Mouse (Mus musculus) midbrain, embryonic 11.5 days (tissue): ENCODE data around the gene Mettl15. TPM values are rescaled to one million over a fixed set of nuclear protein-coding genes. Genes with fewer than 3 reads are reported as not detected.

Experiments used
- ATAC-seq: fragments of 200-750 bp; cut with Nextera tagmentation; 2 replicates; pipeline ENCODE4 v1.8.0; 2017; ENCODE audit warnings: moderate TSS enrichment, moderate library complexity; ENCODE audit not compliant: low FRiP score
- DNase-seq: peaks from one replicate; pipeline ENCODE4 v3.0.0; 2015; ENCODE audit warnings: low spot score; ENCODE audit errors: missing footprints
- H3K27ac ChIP-seq: fragments of 300-500 bp; sonication (generic); 2 replicates; pipeline ENCODE4 v1.5.1; 2014; ENCODE audit warnings: low read depth, low read length
- H3K27me3 ChIP-seq: fragments of 300-500 bp; sonication (generic); 2 replicates; pipeline ENCODE4 v1.6.1; 2014; ENCODE audit warnings: mild to moderate bottlenecking, low read length, moderate library complexity, mixed read lengths; ENCODE audit not compliant: control insufficient read depth, insufficient read depth
- H3K36me3 ChIP-seq: fragments of 300-500 bp; sonication (generic); 2 replicates; pipeline ENCODE4 v1.6.1; 2014; ENCODE audit warnings: mild to moderate bottlenecking, low read length, moderate library complexity, mixed read lengths; ENCODE audit not compliant: control insufficient read depth, insufficient read depth
- H3K4me1 ChIP-seq: fragments of 300-500 bp; sonication (generic); 2 replicates; pipeline ENCODE4 v1.6.1; 2014; ENCODE audit warnings: low read length; ENCODE audit not compliant: control insufficient read depth, insufficient read depth
- H3K4me2 ChIP-seq: fragments of 300-500 bp; sonication (generic); 2 replicates; pipeline ENCODE4 v1.6.1; 2014; ENCODE audit warnings: mild to moderate bottlenecking, moderate library complexity
- H3K4me3 ChIP-seq: fragments of 300-500 bp; sonication (generic); 2 replicates; pipeline ENCODE4 v1.5.1; 2014; ENCODE audit warnings: low read depth, low read length
- H3K9ac ChIP-seq: fragments of 300-500 bp; sonication (generic); 2 replicates; pipeline ENCODE4 v1.6.1; 2014; ENCODE audit warnings: low read length
- H3K9me3 ChIP-seq: fragments of 300-500 bp; sonication (generic); 2 replicates; pipeline ENCODE4 v1.6.1; 2016; ENCODE audit warnings: low read length; ENCODE audit not compliant: control insufficient read depth
- WGBS: fragments of 180-500 bp; shearing (Covaris S2); extraction: QIAGEN DNeasy Blood & Tissue Kit; methylation state at CpG from one replicate; pipeline ENCODE4 v1.1.7; 2014; 5-methylcytosine and 5-hydroxymethylcytosine counted together
- polyA plus RNA-seq: library from polyadenylated mRNA; unstranded; fragments of >200 nt; fragmentation: Nextera tagmentation; extraction: Ambion mirVana; gene quantifications from 2 replicates; pipeline ENCODE4 v1.2.1, GENCODE M21; 2014

Mettl15 gene
- polyA plus RNA-seq, 1 experiment from 2014 or later = 15.5 TPM

DNA sequence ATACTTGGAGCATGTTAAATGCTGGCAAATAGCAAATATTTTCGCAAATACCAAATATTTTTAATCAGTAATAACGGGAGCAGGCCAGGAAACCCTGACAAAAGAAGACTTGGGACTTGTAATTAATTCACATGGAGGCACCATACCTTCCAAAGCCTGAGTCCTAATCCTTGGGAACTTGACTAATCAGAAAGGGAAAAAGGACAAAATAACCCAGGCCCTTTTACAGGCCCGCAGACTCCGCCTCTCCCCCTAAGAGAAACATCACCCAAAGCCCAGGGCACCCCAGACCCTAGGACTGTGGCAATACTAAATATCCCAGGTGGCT is 312 bp downstream of the Mettl15 start:
- Histone ChIP-seq H3K4me1 (peaks cover 8% of the 10 kb centered on the region; the same call in 1 of the 2 replicates), H3K27ac (no peak overlapping the region), H3K9ac (peak overlapping the region; percentile 43; the same call in 1 of the 2 replicates), H3K4me2 (peak overlapping the region; percentile 60), H3K36me3 (no peaks in the 10 kb centered on the region), H3K27me3 (no peaks in the 10 kb centered on the region), H3K4me3 (peak overlapping the region; percentile 71), H3K9me3 (no peaks in the 10 kb centered on the region)
- ATAC-seq = no peak
- DNase-seq = no peak
- WGBS = 6% methylated on average over 4 of the region's 4 CpGs

- Histone ChIP-seq H3K9ac (peak overlapping the region; percentile 62), H3K27me3 (no peaks in the 10 kb centered on the region), H3K9me3 (no peaks in the 10 kb centered on the region), H3K36me3 (no peaks in the 10 kb centered on the region), H3K27ac (no peak overlapping the region), H3K4me1 (peaks cover 8% of the 10 kb centered on the region; the same call in 1 of the 2 replicates), H3K4me3 (peak overlapping the region; percentile 46), H3K4me2 (peak overlapping the region; percentile 55)
- DNase-seq = peak; percentile 95
- under 1% methylated on average over 16 of the region's 16 CpGs for WGBS
- ATAC-seq = no peak
Observed at GRCm38 (mm10) chr2:109278036-109278435, 2.5 kb downstream of the Mettl15 start.

DNA sequence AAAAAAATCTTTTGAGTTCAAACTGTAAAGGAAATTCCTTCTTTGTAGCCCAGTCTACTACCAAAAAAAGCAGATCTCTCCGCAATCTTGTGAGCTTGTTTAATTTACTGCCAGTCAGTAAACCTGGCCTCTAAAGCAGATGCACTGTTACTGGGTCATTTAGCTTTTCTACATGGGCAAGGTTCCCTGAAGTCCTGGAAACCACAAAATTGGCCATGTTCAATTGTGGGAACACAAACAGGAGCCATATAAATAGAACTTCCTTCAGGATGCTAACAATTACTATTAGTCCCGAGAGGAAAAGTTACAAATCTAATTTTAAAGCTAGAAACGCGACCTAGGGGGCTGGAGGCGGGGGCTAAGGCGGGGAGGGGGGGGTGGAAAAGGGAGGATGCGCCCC is 3.0 kb downstream of the Mettl15 start:
- no peaks in the 10 kb centered on the region for H3K27me3 ChIP-seq
- H3K4me2 ChIP-seq = peak overlapping the region; percentile 55
- H3K4me3 ChIP-seq = peak overlapping the region; percentile 46
- DNase-seq (peak; percentile 92), ATAC-seq (no peak)
- H3K27ac ChIP-seq = no peak overlapping the region
- no peaks in the 10 kb centered on the region for H3K36me3 ChIP-seq
- WGBS = 10% methylated on average over 7 of the region's 7 CpGs
- peaks cover 8% of the 10 kb centered on the region; the same call in 1 of the 2 replicates for H3K4me1 ChIP-seq
- H3K9ac ChIP-seq = peak overlapping the region; percentile 62
- no peaks in the 10 kb centered on the region for H3K9me3 ChIP-seq

- 97% methylated on average over 1 of the region's 1 CpGs for WGBS
- no peak overlapping the region for H3K4me2 ChIP-seq
- ATAC-seq = no peak
- no peak for DNase-seq
- H3K27me3 ChIP-seq = no peaks in the 10 kb centered on the region
- no peaks in the 10 kb centered on the region for H3K36me3 ChIP-seq
- no peak overlapping the region for H3K27ac ChIP-seq
- H3K4me1 ChIP-seq = 0 out of 2 replicates have a peak, but pooled peaks cover 2% of the 10 kb centered on the region
- H3K4me3 ChIP-seq = no peak overlapping the region
- H3K9me3 ChIP-seq = no peaks in the 10 kb centered on the region
- H3K9ac ChIP-seq = no peak overlapping the region
Observed at GRCm38 (mm10) chr2:109273098-109273497, 7.5 kb downstream of the Mettl15 start.

DNA sequence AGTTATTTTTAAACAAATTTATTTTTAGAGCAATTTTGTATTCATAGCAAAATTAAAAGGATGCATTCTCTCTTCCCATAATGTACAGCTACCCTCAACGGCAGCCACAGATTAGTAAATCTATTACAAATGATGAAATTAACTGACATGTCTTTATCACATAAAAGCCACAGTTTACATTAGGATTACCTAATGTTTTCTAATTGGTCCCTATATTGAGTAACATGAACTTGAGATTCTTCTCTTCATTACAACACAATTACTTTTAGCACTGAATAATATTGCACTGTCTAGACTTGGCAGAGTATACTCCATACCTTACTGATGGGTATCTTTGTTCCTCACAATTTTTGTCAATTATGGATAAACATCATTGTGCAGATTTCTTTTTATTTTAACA is 17.8 kb downstream of the Mettl15 start:
- H3K27ac ChIP-seq = no peak overlapping the region
- no peaks in the 10 kb centered on the region for H3K9me3 ChIP-seq
- H3K4me2 ChIP-seq = no peak overlapping the region
- no peak for DNase-seq
- WGBS = 93% methylated on average over 1 of the region's 1 CpGs
- no peaks in the 10 kb centered on the region for H3K4me1 ChIP-seq
- H3K4me3 ChIP-seq = no peak overlapping the region
- H3K36me3 ChIP-seq = no peaks in the 10 kb centered on the region
- H3K27me3 ChIP-seq = no peaks in the 10 kb centered on the region
- no peak for ATAC-seq
- no peak overlapping the region for H3K9ac ChIP-seq

GRCm38 (mm10) chr2:109241947-109242346 is 38.6 kb downstream of the Mettl15 start:
- WGBS = 61% methylated on average over 3 of the region's 3 CpGs
- H3K4me2 ChIP-seq = no peak overlapping the region
- ATAC-seq (no peak), DNase-seq (no peak)
- no peak overlapping the region for H3K27ac ChIP-seq
- H3K9me3 ChIP-seq = no peaks in the 10 kb centered on the region
- H3K36me3 ChIP-seq = no peaks in the 10 kb centered on the region
- H3K4me3 ChIP-seq = no peak overlapping the region
- H3K9ac ChIP-seq = no peak overlapping the region
- H3K4me1 ChIP-seq = no peaks in the 10 kb centered on the region
- no peaks in the 10 kb centered on the region for H3K27me3 ChIP-seq

GRCm38 (mm10) chr2:109235741-109236140 is 44.8 kb downstream of the Mettl15 start:
- WGBS = 98% methylated on average over 1 of the region's 1 CpGs

GRCm38 (mm10) chr2:109233876-109234275 is 46.7 kb downstream of the Mettl15 start:
- H3K9ac ChIP-seq = no peak overlapping the region
- H3K27me3 ChIP-seq = no peaks in the 10 kb centered on the region
- DNase-seq (no peak), ATAC-seq (no peak)
- no peaks in the 10 kb centered on the region for H3K4me1 ChIP-seq
- no peak overlapping the region for H3K27ac ChIP-seq
- 87% methylated on average over 4 of the region's 4 CpGs for WGBS
- H3K4me3 ChIP-seq = no peak overlapping the region
- H3K36me3 ChIP-seq = no peaks in the 10 kb centered on the region
- H3K9me3 ChIP-seq = no peaks in the 10 kb centered on the region
- H3K4me2 ChIP-seq = no peak overlapping the region

More at GRCm38 (mm10) chr2:109235741-109236140, 44.8 kb downstream of the Mettl15 start:
- Histone ChIP-seq H3K9ac (no peak overlapping the region), H3K9me3 (no peaks in the 10 kb centered on the region), H3K27ac (no peak overlapping the region), H3K36me3 (no peaks in the 10 kb centered on the region), H3K4me3 (no peak overlapping the region), H3K4me1 (no peaks in the 10 kb centered on the region), H3K27me3 (no peaks in the 10 kb centered on the region), H3K4me2 (no peak overlapping the region)
- no peak for ATAC-seq
- DNase-seq = no peak

GRCm38 (mm10) chr2:109230443-109230842 is 50.1 kb downstream of the Mettl15 start:
- Histone ChIP-seq H3K4me2 (no peak overlapping the region), H3K9ac (no peak overlapping the region)
- no peak for ATAC-seq

GRCm38 (mm10) chr2:109227196-109227595 is 53.4 kb downstream of the Mettl15 start:
- Histone ChIP-seq H3K27ac (no peak overlapping the region), H3K4me1 (no peaks in the 10 kb centered on the region), H3K4me2 (no peak overlapping the region), H3K4me3 (no peak overlapping the region), H3K9ac (no peak overlapping the region), H3K36me3 (no peaks in the 10 kb centered on the region), H3K9me3 (no peaks in the 10 kb centered on the region), H3K27me3 (no peaks in the 10 kb centered on the region)
- 31% methylated on average over 3 of the region's 3 CpGs for WGBS
- no peak for DNase-seq
- ATAC-seq = no peak

More at GRCm38 (mm10) chr2:109230443-109230842, 50.1 kb downstream of the Mettl15 start:
- Histone ChIP-seq H3K4me3 (no peak overlapping the region), H3K27me3 (no peaks in the 10 kb centered on the region), H3K27ac (no peak overlapping the region), H3K4me1 (no peaks in the 10 kb centered on the region), H3K9me3 (no peaks in the 10 kb centered on the region), H3K36me3 (no peaks in the 10 kb centered on the region)
- no peak for DNase-seq
